In the genomic region with DNA sequence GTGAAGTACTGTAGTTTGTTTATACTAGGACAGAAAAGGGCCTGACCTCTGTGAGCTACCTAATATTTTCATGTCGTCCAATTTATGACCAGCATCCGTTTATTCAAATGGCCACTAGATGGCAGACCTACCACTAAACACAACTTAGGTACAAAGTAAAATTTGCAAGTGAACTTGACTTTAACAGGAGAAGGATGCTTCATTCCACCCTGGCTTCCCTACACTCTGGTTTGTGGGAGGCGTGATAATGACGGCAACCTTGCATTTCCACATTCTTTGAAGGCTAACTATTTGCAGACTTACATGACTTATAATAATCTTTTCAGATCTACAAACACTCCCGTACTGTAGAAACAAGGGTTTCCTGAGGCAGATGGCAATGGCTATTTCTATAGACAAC, we compare ENCODE assay signal across 8 mouse cellular contexts.
DNase-seq lines count a peak whose midpoint lies in the region; ATAC-seq and TF ChIP-seq lines count a peak whose summit lies in the region.

No protein-coding gene starts in this region.

- no peak overlapping the region for H3K4me2 ChIP-seq in stomach, embryonic 15.5 days

- peak; percentile 68 for TF ChIP-seq CTCF in heart, adult 2 months (IDR thresholded peaks at IDR 0.05)
- TF ChIP-seq CTCF in left cerebral cortex, adult 2 months (IDR thresholded peaks at IDR 0.05): peak; percentile 69

- H3K27ac ChIP-seq in heart, adult 2 months: no peak overlapping the region
- H3K27ac ChIP-seq in heart, embryonic 10.5 days: no peak overlapping the region
- no peak overlapping the region for H3K27ac ChIP-seq in left cerebral cortex, adult 2 months
- no peak overlapping the region for H3K27ac ChIP-seq in stomach, embryonic 15.5 days

- H3K27me3 ChIP-seq in heart, adult 2 months (ENCODE audit: control insufficient read depth, insufficient read depth, low read length): no peaks in the 10 kb centered on the region
- H3K27me3 ChIP-seq in heart, embryonic 10.5 days (ENCODE audit: insufficient read depth, poor library complexity, severe bottlenecking): no peaks in the 10 kb centered on the region
- H3K27me3 ChIP-seq in stomach, embryonic 15.5 days (replicated peaks): no peaks in the 10 kb centered on the region

- no peak overlapping the region for H3K9ac ChIP-seq in heart, adult 2 months (ENCODE audit: low read depth, low read length)
- no peak overlapping the region for H3K9ac ChIP-seq in stomach, embryonic 15.5 days

- no peak for TF ChIP-seq EP300 in heart, adult 2 months (IDR thresholded peaks at IDR 0.05; ENCODE audit: insufficient read depth, low read depth, low read length)

- WGBS in heart, adult 2 months: 28% methylated on average over 5 of the region's 5 CpGs
- 36% methylated on average over 5 of the region's 5 CpGs for WGBS in heart, embryonic 10.5 days
- 28% methylated on average over 5 of the region's 5 CpGs for WGBS in stomach, embryonic 15.5 days

- no peaks in the 10 kb centered on the region for H3K79me2 ChIP-seq in heart, adult 2 months (replicated peaks; ENCODE audit: control insufficient read depth, insufficient read depth, low read length)

- 0 out of 2 replicates have a peak, but pooled peaks have one; percentile 31 for ATAC-seq in stomach, embryonic 15.5 days (ENCODE audit: insufficient read depth, low FRiP score, low read depth)

- no peaks in the 10 kb centered on the region for H3K36me3 ChIP-seq in heart, adult 2 months (ENCODE audit: control insufficient read depth, insufficient read depth, low read length)
- no peaks in the 10 kb centered on the region for H3K36me3 ChIP-seq in heart, embryonic 10.5 days
- H3K36me3 ChIP-seq in stomach, embryonic 15.5 days: no peaks in the 10 kb centered on the region

- DNase-seq in heart, adult 2 months: no peak
- no peak for DNase-seq in heart, embryonic 10.5 days (ENCODE audit: low spot score)
- DNase-seq in thymus, postnatal 4 days: peak; percentile 3
- DNase-seq in thymus, postnatal 36 days: no peak
- peak; percentile 31 for DNase-seq in embryo, embryonic 9.5 days (ENCODE audit: extremely low spot score)
- DNase-seq in left cerebral cortex, adult 2 months (ENCODE audit: extremely low spot score in 1 of 2, low spot score in 2 of 2): peak; percentile 14 to 25
- DNase-seq in thymus, postnatal 10 days (ENCODE audit: low spot score in 2 of 2): no peak

- intact Hi-C loops in heart, adult 2 months (cut with DNase I): no loop called here
- intact Hi-C loops in left cerebral cortex, adult 2 months (cut with DNase I): loop anchor here (2.0 to 10.0 kb wide), 3 partner anchors 663 to 1824 kb away; no protein-coding TSS in a partner anchor

- no peaks in the 10 kb centered on the region for H3K9me3 ChIP-seq in heart, embryonic 10.5 days
- no peaks in the 10 kb centered on the region for H3K9me3 ChIP-seq in stomach, embryonic 15.5 days

- no peak for TF ChIP-seq POLR2A in heart, adult 2 months (IDR thresholded peaks at IDR 0.05; ENCODE audit: insufficient read depth, low read depth, low read length)

- H3K4me1 ChIP-seq in heart, adult 2 months (ENCODE audit: control insufficient read depth, insufficient read depth, low read length): no peaks in the 10 kb centered on the region
- no peaks in the 10 kb centered on the region for H3K4me1 ChIP-seq in heart, embryonic 10.5 days
- H3K4me1 ChIP-seq in stomach, embryonic 15.5 days: no peaks in the 10 kb centered on the region

- H3K4me3 ChIP-seq in heart, adult 2 months: no peak overlapping the region
- H3K4me3 ChIP-seq in heart, embryonic 10.5 days: no peak overlapping the region
- no peak overlapping the region for H3K4me3 ChIP-seq in left cerebral cortex, adult 2 months
- no peak overlapping the region for H3K4me3 ChIP-seq in stomach, embryonic 15.5 days (replicated peaks)

Comparison
In these comparisons a context has a peak if more than half of its experiments do, and no peak if none do; other contexts are left out.
1. DNase-seq: peak in thymus, postnatal 4 days (single experiment), embryo, embryonic 9.5 days (single experiment) and left cerebral cortex, adult 2 months (2 of 2); none in heart, adult 2 months (0 of 2), heart, embryonic 10.5 days (single experiment), thymus, postnatal 36 days (0 of 2) and thymus, postnatal 10 days (0 of 2).